Mouse (Mus musculus) stomach, postnatal 0 days (tissue): ENCODE measurements around the gene Guca2a.

ENCODE experiments used
- CTCF ChIP-seq: IDR thresholded peaks from 2 replicates; pipeline ENCODE4 v1.5.1; 2016; ENCODE audit warnings: antibody characterized with exemption, low read depth, mild to moderate bottlenecking, moderate library complexity
- EP300 ChIP-seq: optimal IDR thresholded peaks from 2 replicates; pipeline ENCODE3; 2016; ENCODE audit warnings: antibody characterized with exemption

DNA sequence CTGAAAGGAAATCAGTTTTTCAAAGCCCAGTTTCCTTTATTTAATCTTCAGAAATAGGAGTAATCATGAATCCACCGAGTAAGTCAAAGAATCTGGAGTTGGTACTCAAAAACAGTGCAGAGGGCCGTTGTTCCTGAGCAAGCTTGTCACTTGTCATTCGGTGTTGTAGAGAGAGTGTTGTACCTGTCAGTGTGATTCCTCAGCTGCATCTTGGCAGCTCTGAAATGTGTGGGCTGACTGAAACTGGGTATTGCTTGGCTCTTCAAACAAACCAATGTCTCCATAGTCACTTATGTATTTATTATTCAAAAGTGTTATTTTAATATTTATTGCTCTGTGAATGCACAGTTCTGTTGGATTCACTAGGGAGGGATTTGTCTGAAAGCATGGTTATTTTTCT lies 10.6 kb upstream of the Guca2a start:
- no peak for TF ChIP-seq EP300
- no peak for TF ChIP-seq CTCF
